Mouse (Mus musculus) sigmoid colon, adult 10 weeks (tissue): ENCODE data around the gene Zfp988. TPM values are rescaled to one million over a fixed set of nuclear protein-coding genes. Genes with fewer than 3 reads are reported as not detected.

Experiments
- polyA plus RNA-seq: library from polyadenylated mRNA; stranded (reverse); fragments of 350-450 nt; fragmentation: Illumina TruSeq; extraction: RNeasy Lipid Tissue Mini Kit (QIAGEN cat#74804); gene quantifications from one replicate; pipeline ENCODE4 v1.2.3, GENCODE M21; 2014; ENCODE audit warnings: low read depth, low replicate concordance

The Zfp988 gene
- not detected for polyA plus RNA-seq

DNA sequence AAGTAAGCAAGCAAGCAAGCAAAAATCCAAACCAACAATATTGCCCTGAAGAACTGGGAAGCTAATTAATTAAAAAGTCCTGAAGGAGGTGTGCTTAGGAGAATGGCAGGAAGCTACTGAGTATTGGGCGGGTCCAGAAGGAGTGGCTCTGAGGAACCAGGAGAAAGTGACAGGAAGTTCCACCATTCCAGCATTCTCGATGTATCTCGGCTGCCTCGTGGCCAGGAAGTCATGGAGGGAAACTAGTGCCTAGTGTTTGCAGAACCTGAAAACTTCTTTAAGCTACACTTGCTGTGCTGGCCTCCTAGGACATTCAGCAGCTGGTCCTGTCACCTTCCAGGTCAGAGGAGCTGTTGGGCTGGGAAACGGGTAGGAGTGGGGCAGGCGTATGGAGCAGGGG, at the start of gene Zfp988:
Zfp988 (plus strand) TSS at position 239 of the 400 bp plus-strand sequence.

DNA sequence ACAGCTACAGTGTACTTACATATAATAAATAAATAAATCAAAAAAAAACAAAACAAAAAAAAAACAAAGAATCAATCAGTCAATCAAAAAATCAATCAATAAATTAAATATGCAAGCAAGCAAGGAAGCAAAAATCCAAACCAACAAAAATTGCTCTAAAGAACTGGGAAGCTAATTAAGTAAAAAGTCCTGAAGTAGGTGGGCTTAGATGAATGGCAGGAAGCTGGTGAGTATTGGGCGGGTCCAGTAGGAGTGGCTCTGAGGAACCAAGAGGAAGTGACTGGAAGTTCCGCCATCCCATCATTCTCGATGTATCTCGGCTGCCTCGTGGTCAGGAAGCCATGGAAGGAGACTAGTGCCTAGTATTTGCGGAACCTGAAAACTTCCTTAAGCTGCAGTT, 55.5 kb downstream of the Zfp988 start, which contains the start of gene Zfp978:
Zfp978 (plus strand) TSS at position 301 of the 400 bp plus-strand sequence.

Other genes with a start within 250 kb of the Zfp988 start
- 51.0 TPM for gene Zfp991, start 173.6 kb upstream of the Zfp988 start, polyA plus RNA-seq
- gene Zfp978, start 55.6 kb downstream of the Zfp988 start, polyA plus RNA-seq: not detected
- 13.6 TPM for gene Zfp982, start 186.7 kb downstream of the Zfp988 start, polyA plus RNA-seq
- 0.57 TPM for gene Gm16503, start 234.5 kb downstream of the Zfp988 start, polyA plus RNA-seq
- 0.60 TPM for gene Zfp985, start 247.6 kb downstream of the Zfp988 start, polyA plus RNA-seq